In the genomic region with DNA sequence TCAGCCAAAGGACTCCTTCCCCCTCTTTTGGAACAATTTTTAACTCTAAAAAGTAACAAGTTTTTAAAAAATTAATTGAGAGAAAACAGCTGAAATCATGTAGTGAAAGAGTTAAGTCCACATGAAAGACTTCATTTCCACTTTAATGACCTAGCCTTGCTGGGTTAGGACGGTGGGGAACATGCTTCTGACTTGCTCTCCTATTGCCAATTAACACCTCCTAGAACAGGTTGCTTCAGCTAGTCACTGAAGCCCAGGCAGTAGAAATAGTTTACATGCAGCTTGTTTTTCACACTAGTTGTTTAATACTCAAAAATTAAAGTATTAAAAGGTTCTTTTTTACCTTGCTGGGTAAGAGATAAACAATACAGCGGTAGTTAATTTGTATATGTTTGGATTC, we compare ENCODE assay signal across 19 mouse cellular contexts. TPM values are rescaled to one million over a fixed set of nuclear protein-coding genes. Genes with fewer than 3 reads are reported as not detected.
"Had no signal": no experiment of that assay in that cellular context is flagged by ENCODE, and none has a peak within 500 bp of the region (broad histone marks: within the 10 kb centered on the region; RNA-seq: fewer than 3 reads in every experiment).

No protein-coding gene starts in this region.

- H3K4me3 ChIP-seq: kidney, embryonic 15.5 days; left cerebral cortex, adult 2 months; limb, embryonic 15.5 days; liver, embryonic 12.5 days; megakaryocyte, embryonic 14.5 days; midbrain, embryonic 13.5 days; neural tube, embryonic 12.5 days had no signal

- H3K36me3 ChIP-seq: kidney, embryonic 15.5 days; limb, embryonic 15.5 days; liver, embryonic 12.5 days; midbrain, embryonic 13.5 days; neural tube, embryonic 12.5 days had no signal

- H3K9me3 ChIP-seq: kidney, embryonic 15.5 days; limb, embryonic 15.5 days; liver, embryonic 12.5 days; megakaryocyte, embryonic 14.5 days; midbrain, embryonic 13.5 days; neural tube, embryonic 12.5 days had no signal

- H3K27ac ChIP-seq: kidney, embryonic 15.5 days; left cerebral cortex, adult 2 months; limb, embryonic 15.5 days; liver, embryonic 12.5 days; macrophage; midbrain, embryonic 13.5 days; neural tube, embryonic 12.5 days had no signal

- H3K9ac ChIP-seq: kidney, embryonic 15.5 days; limb, embryonic 15.5 days; liver, embryonic 12.5 days; lung, embryonic 14.5 days; midbrain, embryonic 13.5 days; neural tube, embryonic 12.5 days had no signal

- H3K4me1 ChIP-seq: kidney, embryonic 15.5 days; limb, embryonic 15.5 days; midbrain, embryonic 13.5 days; neural tube, embryonic 12.5 days had no signal

- H3K4me2 ChIP-seq: kidney, embryonic 15.5 days; limb, embryonic 15.5 days; liver, embryonic 12.5 days; lung, embryonic 14.5 days; midbrain, embryonic 13.5 days; neural tube, embryonic 12.5 days had no signal

- H3K27me3 ChIP-seq: kidney, embryonic 15.5 days; limb, embryonic 15.5 days; liver, embryonic 12.5 days; megakaryocyte, embryonic 14.5 days; midbrain, embryonic 13.5 days; neural tube, embryonic 12.5 days had no signal

- ATAC-seq: liver, embryonic 12.5 days; midbrain, embryonic 13.5 days had no signal

- DNase-seq: kidney, postnatal 14 days; lung, embryonic 14.5 days; lung, postnatal 10 days; right cerebral cortex, postnatal 4 days; spleen, adult 18-20 months; thymus, adult 18-20 months; thymus, postnatal 14 days had no signal

RNA-seq across cellular contexts. Expression of a gene that starts 51.4 kb away (rescaled TPM):
- total RNA-seq: monocyte, adult 5-6 weeks had no signal
- polyA plus RNA-seq: kidney, embryonic 15.5 days; large intestine, adult 2 months; liver, embryonic 12.5 days; liver, embryonic 16.5 days; macrophage; stomach, embryonic 14.5 days had no signal
